In the genomic region with DNA sequence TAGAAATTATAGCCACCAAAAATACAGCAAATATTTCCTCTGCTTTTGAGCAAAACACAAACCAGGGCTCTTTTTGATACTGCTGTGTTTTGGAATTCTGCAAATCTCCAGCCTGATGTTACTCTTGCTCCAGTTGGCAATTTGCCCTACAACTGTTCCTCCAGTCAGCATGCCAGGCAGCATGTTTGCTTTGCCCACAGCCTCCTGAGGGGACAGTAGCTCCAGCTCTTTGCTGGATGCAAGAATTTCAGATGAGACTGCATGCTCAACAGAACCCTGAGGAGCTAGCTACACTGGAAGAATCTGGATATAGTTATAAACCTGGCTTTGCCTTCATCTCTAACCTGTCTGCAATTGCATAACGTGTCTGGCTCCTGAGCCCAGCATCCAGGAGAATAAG, we compare ENCODE assay signal across 9 mouse cellular contexts.
DNase-seq lines count a peak whose midpoint lies in the region; ATAC-seq and TF ChIP-seq lines count a peak whose summit lies in the region.
"Had no signal": no experiment of that assay in that cellular context is flagged by ENCODE, and none has a peak within 500 bp of the region (broad histone marks: within the 10 kb centered on the region; RNA-seq: fewer than 3 reads in every experiment).

No protein-coding gene starts in this region.

- H3K27ac ChIP-seq in forebrain, postnatal 0 days (ENCODE audit: low read depth, low read length) = no peak overlapping the region
- no peak overlapping the region for H3K27ac ChIP-seq in forebrain, embryonic 12.5 days
- H3K27ac ChIP-seq in left cerebral cortex, adult 2 months = no peak overlapping the region
- H3K27ac ChIP-seq: liver, embryonic 15.5 days had no signal

- no peaks in the 10 kb centered on the region for H3K4me1 ChIP-seq in forebrain, postnatal 0 days (ENCODE audit: insufficient read depth)
- H3K4me1 ChIP-seq in forebrain, embryonic 12.5 days = peaks cover 9% of the 10 kb centered on the region; the same call in 1 of the 2 replicates
- H3K4me1 ChIP-seq: liver, embryonic 15.5 days had no signal

- H3K9me3 ChIP-seq in forebrain, postnatal 0 days (ENCODE audit: low read length) = no peaks in the 10 kb centered on the region
- no peaks in the 10 kb centered on the region for H3K9me3 ChIP-seq in forebrain, embryonic 12.5 days
- H3K9me3 ChIP-seq: liver, embryonic 15.5 days had no signal

- no peak overlapping the region for H3K9ac ChIP-seq in forebrain, postnatal 0 days
- H3K9ac ChIP-seq in forebrain, embryonic 12.5 days = no peak overlapping the region
- H3K9ac ChIP-seq: liver, embryonic 15.5 days had no signal

- H3K4me2 ChIP-seq in forebrain, postnatal 0 days (ENCODE audit: low read depth) = no peak overlapping the region
- H3K4me2 ChIP-seq in forebrain, embryonic 12.5 days = no peak overlapping the region
- H3K4me2 ChIP-seq: liver, embryonic 15.5 days had no signal

- peak; percentile 46 for DNase-seq in forebrain, postnatal 0 days
- DNase-seq in left cerebral cortex, postnatal 4 days = peak; percentile 58
- no peak for DNase-seq in left cerebral cortex, adult 2 months (ENCODE audit: extremely low spot score in 1 of 2, low spot score in 2 of 2)
- DNase-seq in cerebellum, postnatal 14 days = peak; percentile 53 to 64
- peak; percentile 29 to 37 for DNase-seq in layer of hippocampus, postnatal 10 days (ENCODE audit: low spot score in 2 of 2)
- no peak for DNase-seq in urinary bladder, postnatal 10 days (ENCODE audit: low spot score)

- H3K4me3 ChIP-seq in forebrain, postnatal 0 days (ENCODE audit: low read depth, low read length) = no peak overlapping the region
- H3K4me3 ChIP-seq in forebrain, embryonic 12.5 days (replicated peaks) = no peak overlapping the region
- no peak overlapping the region for H3K4me3 ChIP-seq in left cerebral cortex, adult 2 months
- H3K4me3 ChIP-seq: liver, embryonic 15.5 days had no signal

- H3K36me3 ChIP-seq in forebrain, postnatal 0 days (ENCODE audit: insufficient read depth) = no peaks in the 10 kb centered on the region
- H3K36me3 ChIP-seq in forebrain, embryonic 12.5 days (replicated peaks) = no peaks in the 10 kb centered on the region
- H3K36me3 ChIP-seq: liver, embryonic 15.5 days had no signal

- 69% methylated on average over 1 of the region's 1 CpGs for WGBS in forebrain, postnatal 0 days
- WGBS in forebrain, embryonic 12.5 days = 80% methylated on average over 1 of the region's 1 CpGs

- no peak for TF ChIP-seq CTCF in forebrain, postnatal 0 days (IDR thresholded peaks at IDR 0.05; ENCODE audit: low read depth)
- no peak for TF ChIP-seq CTCF in left cerebral cortex, adult 2 months (IDR thresholded peaks at IDR 0.05)

- H3K27me3 ChIP-seq in forebrain, postnatal 0 days (ENCODE audit: insufficient read depth, low read length) = no peaks in the 10 kb centered on the region
- no peaks in the 10 kb centered on the region for H3K27me3 ChIP-seq in forebrain, embryonic 12.5 days
- H3K27me3 ChIP-seq: liver, embryonic 15.5 days had no signal

- peak; percentile 47; the same call in 1 of the 2 replicates for ATAC-seq in forebrain, postnatal 0 days
- ATAC-seq in forebrain, embryonic 12.5 days (ENCODE audit: low FRiP score) = no peak
- ATAC-seq in erythroid progenitor cell, adult 5-6 weeks (replicated peaks; ENCODE audit: low FRiP score, poor library complexity, severe bottlenecking) = no peak

- intact Hi-C loops in left cerebral cortex, postnatal 4 days (cut with DNase I) = no loop called here
- intact Hi-C loops in left cerebral cortex, adult 2 months (cut with DNase I) = no loop called here

Comparison
In these comparisons a context has a peak if more than half of its experiments do, and no peak if none do; other contexts are left out.
1. DNase-seq: peak in forebrain, postnatal 0 days (single experiment), left cerebral cortex, postnatal 4 days (single experiment), cerebellum, postnatal 14 days (2 of 2) and layer of hippocampus, postnatal 10 days (2 of 2); none in left cerebral cortex, adult 2 months (0 of 2) and urinary bladder, postnatal 10 days (single experiment).